Mouse (Mus musculus): Measurements from ENCODE around the gene Acbd3. TPM values are rescaled to one million over a fixed set of nuclear protein-coding genes. Genes with fewer than 3 reads are reported as not detected.
A peak's percentile ranks its signal among the peaks of the same experiment; 100 is the strongest.

The Acbd3 gene
- polyA plus RNA-seq, 1 experiment from 2014 or later = 23.0 TPM

GRCm38 (mm10) chr1:180722608-180723007, 3.2 kb upstream of the Acbd3 start:
- Histone ChIP-seq H3K9ac (no peak overlapping the region), H3K4me2 (no peak overlapping the region), H3K4me1 (replicated peaks) (peaks cover 20% of the 10 kb centered on the region), H3K27me3 (no peaks in the 10 kb centered on the region), H3K36me3 (no peaks in the 10 kb centered on the region), H3K4me3 (no peak overlapping the region), H3K27ac (replicated peaks) (no peak overlapping the region), H3K9me3 (no peaks in the 10 kb centered on the region)
- WGBS = 45% methylated on average over 1 of the region's 1 CpGs
- no peak for ATAC-seq (ENCODE audit: low FRiP score, low read depth)

GRCm38 (mm10) chr1:180723701-180724238, 2.1 kb upstream of the Acbd3 start:
- Histone ChIP-seq H3K27ac (replicated peaks) (no peak overlapping the region), H3K36me3 (no peaks in the 10 kb centered on the region), H3K9me3 (no peaks in the 10 kb centered on the region), H3K27me3 (no peaks in the 10 kb centered on the region), H3K4me1 (replicated peaks) (peaks cover 30% of the 10 kb centered on the region), H3K4me3 (no peak overlapping the region), H3K9ac (no peak overlapping the region), H3K4me2 (no peak overlapping the region)
- 72% methylated on average over 1 of the region's 1 CpGs for WGBS
- no peak for ATAC-seq (ENCODE audit: low FRiP score, low read depth)

- peak overlapping the region; percentile 71 for H3K4me2 ChIP-seq
- no peaks in the 10 kb centered on the region for H3K9me3 ChIP-seq
- peak overlapping the region; percentile 90 for H3K4me3 ChIP-seq
- H3K4me1 ChIP-seq (replicated peaks) = peaks cover 35% of the 10 kb centered on the region
- H3K36me3 ChIP-seq = no peaks in the 10 kb centered on the region
- peak overlapping the region; percentile 87 for H3K27ac ChIP-seq (replicated peaks)
- H3K27me3 ChIP-seq = no peaks in the 10 kb centered on the region
- peak; percentile 69 for ATAC-seq (ENCODE audit: low FRiP score, low read depth)
- H3K9ac ChIP-seq = peak overlapping the region; percentile 93
- 0% methylated on average over 38 of the region's 42 CpGs for WGBS
Measured at GRCm38 (mm10) chr1:180726183-180726582, 340 bp downstream of the Acbd3 start.

GRCm38 (mm10) chr1:180729231-180729630, 3.4 kb downstream of the Acbd3 start:
- WGBS = 95% methylated on average over 3 of the region's 3 CpGs
- Histone ChIP-seq H3K9me3 (no peaks in the 10 kb centered on the region), H3K4me2 (no peak overlapping the region), H3K4me1 (replicated peaks) (peaks cover 35% of the 10 kb centered on the region), H3K27ac (replicated peaks) (no peak overlapping the region), H3K9ac (no peak overlapping the region), H3K27me3 (no peaks in the 10 kb centered on the region), H3K36me3 (peaks cover 1% of the 10 kb centered on the region), H3K4me3 (no peak overlapping the region)
- no peak for ATAC-seq (ENCODE audit: low FRiP score, low read depth)

- H3K36me3 ChIP-seq = peaks cover 68% of the 10 kb centered on the region
- ATAC-seq (ENCODE audit: low FRiP score, low read depth) = no peak
Measured at GRCm38 (mm10) chr1:180747827-180748226, 22.0 kb downstream of the Acbd3 start.

GRCm38 (mm10) chr1:180752115-180752514, 26.3 kb downstream of the Acbd3 start:
- Histone ChIP-seq H3K36me3 (peaks cover 52% of the 10 kb centered on the region), H3K9ac (no peak overlapping the region), H3K4me1 (replicated peaks) (no peaks in the 10 kb centered on the region), H3K27ac (replicated peaks) (no peak overlapping the region), H3K4me2 (no peak overlapping the region), H3K9me3 (no peaks in the 10 kb centered on the region), H3K27me3 (no peaks in the 10 kb centered on the region), H3K4me3 (no peak overlapping the region)
- ATAC-seq (ENCODE audit: low FRiP score, low read depth) = no peak
- 94% methylated on average over 11 of the region's 11 CpGs for WGBS

More at GRCm38 (mm10) chr1:180747827-180748226, 22.0 kb downstream of the Acbd3 start:
- Histone ChIP-seq H3K4me2 (no peak overlapping the region), H3K27me3 (no peaks in the 10 kb centered on the region), H3K9me3 (no peaks in the 10 kb centered on the region), H3K4me3 (no peak overlapping the region), H3K27ac (replicated peaks) (no peak overlapping the region), H3K9ac (no peak overlapping the region), H3K4me1 (replicated peaks) (no peaks in the 10 kb centered on the region)

- Histone ChIP-seq H3K4me1 (replicated peaks) (no peaks in the 10 kb centered on the region), H3K9ac (no peak overlapping the region), H3K4me3 (no peak overlapping the region), H3K4me2 (no peak overlapping the region), H3K27ac (replicated peaks) (no peak overlapping the region), H3K36me3 (peaks cover 34% of the 10 kb centered on the region), H3K27me3 (no peaks in the 10 kb centered on the region), H3K9me3 (no peaks in the 10 kb centered on the region)
- no peak for ATAC-seq (ENCODE audit: low FRiP score, low read depth)
- 91% methylated on average over 8 of the region's 8 CpGs for WGBS
Measured at GRCm38 (mm10) chr1:180754376-180754775, 28.5 kb downstream of the Acbd3 start.

GRCm38 (mm10) chr1:180756711-180757110, 30.9 kb downstream of the Acbd3 start:
- WGBS = 94% methylated on average over 2 of the region's 2 CpGs
- ATAC-seq (ENCODE audit: low FRiP score, low read depth) = no peak
- no peaks in the 10 kb centered on the region for H3K27me3 ChIP-seq

GRCm38 (mm10) chr1:180757252-180757955, 31.6 kb downstream of the Acbd3 start:
- no peak overlapping the region for H3K4me3 ChIP-seq
- H3K9ac ChIP-seq = no peak overlapping the region
- WGBS = 93% methylated on average over 3 of the region's 3 CpGs
- no peaks in the 10 kb centered on the region for H3K27me3 ChIP-seq
- no peak overlapping the region for H3K27ac ChIP-seq (replicated peaks)
- peaks cover 22% of the 10 kb centered on the region for H3K36me3 ChIP-seq
- no peak overlapping the region for H3K4me2 ChIP-seq
- no peaks in the 10 kb centered on the region for H3K9me3 ChIP-seq
- no peaks in the 10 kb centered on the region for H3K4me1 ChIP-seq (replicated peaks)
- ATAC-seq (ENCODE audit: low FRiP score, low read depth) = no peak

More at GRCm38 (mm10) chr1:180756711-180757110, 30.9 kb downstream of the Acbd3 start:
- no peak overlapping the region for H3K27ac ChIP-seq (replicated peaks)
- no peaks in the 10 kb centered on the region for H3K9me3 ChIP-seq
- H3K9ac ChIP-seq = no peak overlapping the region
- no peaks in the 10 kb centered on the region for H3K4me1 ChIP-seq (replicated peaks)
- peaks cover 29% of the 10 kb centered on the region for H3K36me3 ChIP-seq
- H3K4me2 ChIP-seq = no peak overlapping the region
- H3K4me3 ChIP-seq = no peak overlapping the region

GRCm38 (mm10) chr1:180757956-180758520, 32.2 kb downstream of the Acbd3 start:
- no peak overlapping the region for H3K4me2 ChIP-seq

GRCm38 (mm10) chr1:180762180-180762579, 36.3 kb downstream of the Acbd3 start:
- Histone ChIP-seq H3K27me3 (no peaks in the 10 kb centered on the region), H3K4me3 (no peak overlapping the region), H3K4me2 (no peak overlapping the region), H3K27ac (replicated peaks) (no peak overlapping the region), H3K4me1 (replicated peaks) (peaks cover 9% of the 10 kb centered on the region; the same call in 1 of the 2 replicates), H3K9ac (no peak overlapping the region), H3K9me3 (no peaks in the 10 kb centered on the region), H3K36me3 (no peaks in the 10 kb centered on the region)
- no peak for ATAC-seq (ENCODE audit: low FRiP score, low read depth)
- WGBS = 85% methylated on average over 11 of the region's 11 CpGs

More at GRCm38 (mm10) chr1:180757956-180758520, 32.2 kb downstream of the Acbd3 start:
- Histone ChIP-seq H3K9ac (no peak overlapping the region), H3K27ac (replicated peaks) (no peak overlapping the region), H3K9me3 (no peaks in the 10 kb centered on the region), H3K4me1 (replicated peaks) (peaks cover under 1% of the 10 kb centered on the region; the same call in 1 of the 2 replicates), H3K4me3 (no peak overlapping the region), H3K36me3 (peaks cover 15% of the 10 kb centered on the region), H3K27me3 (no peaks in the 10 kb centered on the region)
- no peak for ATAC-seq (ENCODE audit: low FRiP score, low read depth)
- WGBS = 94% methylated on average over 7 of the region's 7 CpGs

- H3K9ac ChIP-seq = no peak overlapping the region
- H3K4me3 ChIP-seq = no peak overlapping the region
- no peaks in the 10 kb centered on the region for H3K27me3 ChIP-seq
- no peaks in the 10 kb centered on the region for H3K9me3 ChIP-seq
- no peak overlapping the region for H3K4me2 ChIP-seq
- no peak overlapping the region for H3K27ac ChIP-seq (replicated peaks)
- WGBS = 69% methylated on average over 8 of the region's 8 CpGs
- H3K4me1 ChIP-seq (replicated peaks) = peaks cover 14% of the 10 kb centered on the region
- H3K36me3 ChIP-seq = no peaks in the 10 kb centered on the region
- ATAC-seq (ENCODE audit: low FRiP score, low read depth) = no peak
Measured at GRCm38 (mm10) chr1:180762679-180763078, 36.8 kb downstream of the Acbd3 start.
